Mouse (Mus musculus) small intestine, adult 2 months (tissue): ENCODE data around the gene Enpp1. TPM values are rescaled to one million over a fixed set of nuclear protein-coding genes. Genes with fewer than 3 reads are reported as not detected.

Source experiments
- H3K27ac ChIP-seq: fragments of 200-500 bp; 2 replicates; pipeline ENCODE4 v1.5.1; 2012; ENCODE audit warnings: low read depth, low read length, control low read depth, inconsistent platforms; ENCODE audit not compliant: insufficient read depth
- H3K27me3 ChIP-seq: fragments of 200-500 bp; 2 replicates; pipeline ENCODE4 v1.6.1; 2012; ENCODE audit warnings: mild to moderate bottlenecking, moderate library complexity, low read length, inconsistent platforms; ENCODE audit not compliant: control insufficient read depth, insufficient read depth
- H3K36me3 ChIP-seq: fragments of 200-500 bp; 2 replicates; pipeline ENCODE4 v1.6.1; 2012; ENCODE audit warnings: mild to moderate bottlenecking, low read length, control low read depth, inconsistent platforms; ENCODE audit not compliant: control insufficient read depth, insufficient read depth
- H3K4me1 ChIP-seq: fragments of 200-500 bp; 2 replicates; pipeline ENCODE4 v1.6.1; 2012; ENCODE audit warnings: low read length, inconsistent platforms, mixed read lengths; ENCODE audit not compliant: control insufficient read depth, insufficient read depth, insufficient read length
- H3K4me3 ChIP-seq: fragments of 200-500 bp; 2 replicates; pipeline ENCODE4 v1.5.1; 2012; ENCODE audit warnings: low read depth, mild to moderate bottlenecking, control low read depth, inconsistent platforms, low read length, moderate library complexity
- CTCF ChIP-seq: fragments of 200-500 bp; IDR thresholded peaks from 2 replicates; pipeline ENCODE4 v1.5.1; 2012; ENCODE audit warnings: low read depth, mild to moderate bottlenecking, control low read depth, inconsistent platforms, low read length, moderate library complexity, mixed read lengths; ENCODE audit not compliant: insufficient replicate concordance, insufficient read length; ENCODE audit errors: extremely low read depth
- POLR2A ChIP-seq: fragments of 200-500 bp; IDR thresholded peaks from 2 replicates; pipeline ENCODE4 v1.6.1; 2012; ENCODE audit warnings: low read depth, mild to moderate bottlenecking, control low read depth, inconsistent platforms, low read length, moderate library complexity
- WGBS: fragments of 180-500 bp; shearing (Covaris S2); methylation state at CpG from one replicate; pipeline ENCODE4 v1.1.7; 2018; 5-methylcytosine and 5-hydroxymethylcytosine counted together
- polyA plus RNA-seq: library from polyadenylated mRNA; depleted of rRNA; stranded (reverse); fragments of >200 nt; gene quantifications from 2 replicates; pipeline ENCODE4 v1.2.3, GENCODE M21; 2012

Gene Enpp1
- polyA plus RNA-seq, 1 experiment, result 2.2 TPM

GRCm38 (mm10) chr10:24682518-24683104, 29.3 kb downstream of the Enpp1 start:
- Histone ChIP-seq H3K27me3 (no peaks in the 10 kb centered on the region), H3K36me3 (no peaks in the 10 kb centered on the region), H3K4me3 (no peak overlapping the region), H3K4me1 (no peaks in the 10 kb centered on the region), H3K27ac (no peak overlapping the region)
- 88% methylated on average over 7 of the region's 7 CpGs for WGBS
- TF ChIP-seq POLR2A (no peak), CTCF (no peak)

GRCm38 (mm10) chr10:24677681-24678080, 34.3 kb downstream of the Enpp1 start:
- no peak overlapping the region for H3K27ac ChIP-seq
- no peaks in the 10 kb centered on the region for H3K4me1 ChIP-seq
- H3K4me3 ChIP-seq, result no peak overlapping the region
- no peaks in the 10 kb centered on the region for H3K27me3 ChIP-seq
- H3K36me3 ChIP-seq, result no peaks in the 10 kb centered on the region
- 95% methylated on average over 18 of the region's 18 CpGs for WGBS
- no peak for TF ChIP-seq CTCF
- TF ChIP-seq POLR2A, result no peak

GRCm38 (mm10) chr10:24674261-24674660, 37.7 kb downstream of the Enpp1 start:
- TF ChIP-seq CTCF (no peak), POLR2A (no peak)
- H3K27ac ChIP-seq, result no peak overlapping the region
- H3K4me3 ChIP-seq, result no peak overlapping the region
- no peaks in the 10 kb centered on the region for H3K36me3 ChIP-seq
- H3K27me3 ChIP-seq, result no peaks in the 10 kb centered on the region
- H3K4me1 ChIP-seq, result no peaks in the 10 kb centered on the region
- 80% methylated on average over 6 of the region's 6 CpGs for WGBS

GRCm38 (mm10) chr10:24672948-24673347, 39.0 kb downstream of the Enpp1 start:
- Histone ChIP-seq H3K4me1 (no peaks in the 10 kb centered on the region), H3K27me3 (no peaks in the 10 kb centered on the region), H3K27ac (no peak overlapping the region), H3K36me3 (peaks cover 2% of the 10 kb centered on the region; the same call in 1 of the 2 replicates), H3K4me3 (no peak overlapping the region)
- TF ChIP-seq POLR2A (no peak), CTCF (no peak)
- WGBS, result 99% methylated on average over 2 of the region's 2 CpGs

GRCm38 (mm10) chr10:24670548-24670947, 41.4 kb downstream of the Enpp1 start:
- Histone ChIP-seq H3K4me3 (no peak overlapping the region), H3K36me3 (peaks cover 2% of the 10 kb centered on the region; the same call in 1 of the 2 replicates), H3K27ac (no peak overlapping the region), H3K4me1 (no peaks in the 10 kb centered on the region), H3K27me3 (no peaks in the 10 kb centered on the region)
- 96% methylated on average over 6 of the region's 6 CpGs for WGBS
- TF ChIP-seq CTCF, result no peak
- no peak for TF ChIP-seq POLR2A

- no peaks in the 10 kb centered on the region for H3K4me1 ChIP-seq
- WGBS, result 86% methylated on average over 11 of the region's 11 CpGs
These were observed 60.9 kb downstream of the Enpp1 start for GRCm38 (mm10) chr10:24650990-24651569.

GRCm38 (mm10) chr10:24647996-24648738, 63.8 kb downstream of the Enpp1 start:
- H3K27ac ChIP-seq, result no peak overlapping the region
- H3K4me1 ChIP-seq, result no peaks in the 10 kb centered on the region
- no peaks in the 10 kb centered on the region for H3K27me3 ChIP-seq
- H3K4me3 ChIP-seq, result no peak overlapping the region
- WGBS, result 78% methylated on average over 6 of the region's 6 CpGs
- TF ChIP-seq CTCF (no peak), POLR2A (no peak)
- H3K36me3 ChIP-seq, result peaks cover 4% of the 10 kb centered on the region; the same call in 1 of the 2 replicates

More at GRCm38 (mm10) chr10:24650990-24651569, 60.9 kb downstream of the Enpp1 start:
- no peak overlapping the region for H3K4me3 ChIP-seq
- H3K36me3 ChIP-seq, result peaks cover 4% of the 10 kb centered on the region; the same call in 1 of the 2 replicates
- TF ChIP-seq CTCF (no peak), POLR2A (no peak)
- no peaks in the 10 kb centered on the region for H3K27me3 ChIP-seq
- no peak overlapping the region for H3K27ac ChIP-seq
